Mouse (Mus musculus) neutrophil, adult 5-6 weeks (primary cell): ENCODE results near the gene Rin1. TPM values are rescaled to one million over a fixed set of nuclear protein-coding genes. Genes with fewer than 3 reads are reported as not detected.

Experiments
- ATAC-seq: fragments of 151-379, 151-347 bp; 2 replicates; pipeline ENCODE4 v1.8.0; 2017; ENCODE audit warnings: mild to moderate bottlenecking, moderate TSS enrichment; ENCODE audit not compliant: insufficient number of reproducible peaks, poor library complexity, low FRiP score, severe bottlenecking; ENCODE audit errors: extremely low read depth
- total RNA-seq: library from RNA; stranded (forward); fragments of 200-1000 nt; gene quantifications from 2 replicates; pipeline ENCODE4 v1.2.3, GENCODE M21; 2017

Rin1 gene
- total RNA-seq, 1 experiment from 2014 or later = 0.70 TPM

DNA sequence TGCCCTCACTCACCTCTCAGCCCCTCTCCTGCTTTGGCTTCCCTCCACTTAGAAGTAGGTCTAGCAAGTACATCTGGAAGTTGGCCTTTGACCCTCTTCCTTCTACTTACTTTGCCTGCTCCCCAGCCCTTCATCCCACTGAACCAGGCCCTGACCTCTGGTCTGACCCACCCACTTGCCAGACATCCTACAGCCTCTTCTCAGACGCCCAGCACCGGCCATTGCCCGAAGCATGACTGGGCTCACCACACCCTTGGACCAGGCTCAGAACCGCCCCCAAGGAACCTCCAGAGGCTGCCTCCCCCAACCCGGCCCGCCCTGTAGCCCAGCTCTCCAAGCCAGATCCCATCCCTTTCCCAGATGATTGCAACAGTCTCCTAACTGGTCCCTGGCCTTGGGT is 12.2 kb downstream of the Rin1 start:
- ATAC-seq = no peak

DNA sequence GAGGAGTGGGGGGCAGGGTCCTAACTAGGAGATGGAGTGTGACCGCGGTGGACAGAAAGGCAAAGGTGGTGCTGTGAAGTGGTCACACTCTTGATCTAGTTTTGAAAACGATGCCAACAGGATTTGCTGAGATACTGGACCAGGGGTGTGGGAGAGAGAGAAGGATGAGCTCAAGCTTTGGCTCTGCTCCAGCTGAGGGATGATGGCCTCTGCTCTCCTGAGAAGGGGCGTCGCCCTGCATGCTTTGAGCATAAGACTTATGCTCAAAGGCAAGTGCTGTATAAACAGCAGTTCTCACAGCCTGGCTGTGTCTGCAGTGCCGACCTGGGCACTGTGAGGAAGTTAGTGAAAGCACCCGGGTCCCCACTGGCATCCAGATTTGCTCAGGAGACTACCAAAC is 14.8 kb downstream of the Rin1 start:
- no peak for ATAC-seq

DNA sequence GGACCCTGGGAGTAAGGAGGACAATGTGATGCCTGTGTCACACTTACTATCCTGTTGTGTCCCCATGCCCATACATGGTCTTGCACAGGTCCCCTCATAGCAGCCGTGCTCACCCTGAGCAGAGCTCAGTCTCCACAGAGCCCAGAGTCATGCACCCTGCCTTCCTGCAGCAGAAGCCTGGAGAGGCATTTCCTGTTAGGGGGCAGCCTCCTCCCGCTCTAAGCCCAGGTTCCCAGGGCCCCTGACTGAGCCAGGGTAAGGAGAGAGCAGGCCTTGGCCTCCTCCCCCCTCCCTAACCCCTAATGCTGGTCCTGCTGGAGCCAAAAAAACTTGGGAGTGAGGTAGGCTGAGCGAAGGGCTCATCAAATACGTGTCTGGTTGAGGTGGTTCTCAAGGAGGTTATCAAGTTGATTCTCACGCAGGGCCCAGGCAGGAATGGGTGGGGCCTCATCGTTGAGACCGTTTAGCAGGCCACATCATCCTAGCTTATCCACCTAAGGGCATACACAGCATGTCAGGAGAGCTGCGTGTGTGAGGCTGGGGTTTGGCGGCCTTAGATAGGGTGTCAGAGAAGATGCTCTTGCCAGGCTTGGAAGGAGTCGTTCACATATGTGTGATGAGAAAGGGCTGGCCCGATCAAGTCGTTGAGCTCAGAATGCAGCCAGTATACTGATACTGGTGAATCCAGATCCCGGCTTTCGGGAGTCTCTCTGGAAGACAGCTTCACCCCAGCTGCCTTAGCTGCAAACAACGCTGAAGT is 16.9 kb downstream of the Rin1 start:
- ATAC-seq = no peak

- no peak for ATAC-seq
Observed at GRCm38 (mm10) chr19:5067867-5068569, 17.7 kb downstream of the Rin1 start, which contains the start of gene Cd248. TSS of gene Cd248 (plus strand) at chr19:5068078.

DNA sequence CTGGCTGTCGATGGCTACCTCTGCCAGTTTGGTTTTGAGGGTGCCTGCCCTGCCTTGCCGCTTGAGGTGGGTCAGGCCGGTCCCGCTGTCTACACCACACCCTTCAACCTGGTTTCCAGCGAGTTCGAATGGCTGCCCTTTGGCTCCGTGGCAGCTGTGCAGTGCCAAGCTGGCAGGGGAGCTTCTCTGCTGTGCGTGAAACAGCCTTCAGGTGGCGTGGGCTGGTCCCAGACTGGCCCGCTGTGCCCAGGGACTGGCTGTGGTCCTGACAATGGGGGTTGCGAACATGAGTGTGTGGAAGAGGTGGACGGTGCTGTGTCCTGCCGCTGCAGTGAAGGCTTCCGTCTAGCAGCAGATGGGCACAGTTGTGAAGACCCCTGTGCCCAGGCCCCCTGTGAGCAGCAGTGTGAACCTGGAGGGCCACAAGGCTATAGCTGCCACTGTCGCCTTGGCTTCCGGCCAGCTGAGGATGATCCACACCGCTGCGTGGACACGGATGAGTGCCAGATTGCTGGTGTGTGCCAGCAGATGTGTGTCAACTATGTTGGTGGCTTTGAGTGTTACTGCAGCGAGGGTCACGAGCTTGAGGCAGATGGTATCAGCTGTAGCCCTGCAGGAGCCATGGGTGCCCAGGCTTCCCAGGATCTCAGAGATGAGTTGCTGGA is 18.4 kb downstream of the Rin1 start:
- ATAC-seq = no peak

GRCm38 (mm10) chr19:5069486-5069885 is 19.2 kb downstream of the Rin1 start:
- ATAC-seq = no peak

DNA sequence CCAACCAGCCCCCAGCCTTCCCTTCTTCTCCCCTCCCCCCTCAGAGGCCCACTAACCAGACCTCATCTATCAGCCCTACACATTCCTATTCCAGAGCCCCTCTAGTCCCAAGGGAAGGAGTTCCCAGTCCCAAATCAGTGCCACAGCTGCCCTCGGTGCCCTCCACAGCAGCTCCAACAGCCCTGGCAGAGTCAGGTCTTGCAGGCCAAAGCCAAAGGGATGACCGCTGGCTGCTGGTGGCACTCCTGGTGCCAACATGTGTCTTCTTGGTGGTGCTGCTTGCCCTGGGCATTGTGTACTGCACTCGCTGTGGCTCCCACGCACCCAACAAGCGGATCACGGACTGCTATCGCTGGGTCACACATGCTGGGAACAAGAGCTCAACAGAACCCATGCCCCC is 19.7 kb downstream of the Rin1 start:
- no peak for ATAC-seq

GRCm38 (mm10) chr19:5071077-5071476 is 20.8 kb downstream of the Rin1 start:
- ATAC-seq = no peak

DNA sequence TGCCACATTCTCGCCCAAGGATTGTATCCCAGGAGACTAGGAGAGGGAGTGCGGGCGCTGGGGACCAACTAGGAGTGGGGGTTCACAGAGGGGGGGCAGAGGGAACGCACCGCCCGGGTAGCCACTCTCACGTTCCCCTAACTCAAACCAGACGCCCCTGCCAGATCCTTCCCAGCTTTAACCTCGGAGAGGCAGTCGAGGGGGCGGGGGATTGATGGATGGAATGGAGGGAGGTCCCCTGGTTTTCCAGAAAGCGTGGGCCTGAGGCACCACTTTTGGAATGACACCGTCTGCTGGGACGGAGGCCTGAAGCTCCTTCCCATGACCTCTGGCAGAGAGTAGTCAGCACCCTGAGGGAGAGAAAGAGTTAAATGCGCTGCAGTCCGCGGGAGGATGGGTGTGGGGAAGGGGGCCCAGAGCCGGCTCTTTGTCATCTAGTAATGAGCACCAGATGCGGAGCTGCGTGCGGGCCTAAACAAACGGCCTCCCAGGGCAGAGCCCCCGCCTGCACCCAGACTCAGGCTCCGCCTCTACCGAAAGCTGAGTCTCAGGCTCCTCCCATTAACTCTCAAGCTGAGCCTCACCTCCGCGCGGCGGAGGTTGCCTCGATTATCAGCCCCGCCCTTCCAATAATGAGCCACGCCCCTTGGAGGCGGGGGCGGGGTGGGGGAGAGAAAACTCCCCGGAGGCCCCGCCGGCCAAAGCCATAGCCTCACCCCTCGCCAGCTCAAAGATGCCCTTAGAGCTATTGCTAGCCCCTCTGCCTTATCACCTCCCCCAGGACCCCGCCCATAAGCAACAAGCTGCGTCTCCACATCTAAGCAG is 21.5 kb downstream of the Rin1 start:
- no peak for ATAC-seq

DNA sequence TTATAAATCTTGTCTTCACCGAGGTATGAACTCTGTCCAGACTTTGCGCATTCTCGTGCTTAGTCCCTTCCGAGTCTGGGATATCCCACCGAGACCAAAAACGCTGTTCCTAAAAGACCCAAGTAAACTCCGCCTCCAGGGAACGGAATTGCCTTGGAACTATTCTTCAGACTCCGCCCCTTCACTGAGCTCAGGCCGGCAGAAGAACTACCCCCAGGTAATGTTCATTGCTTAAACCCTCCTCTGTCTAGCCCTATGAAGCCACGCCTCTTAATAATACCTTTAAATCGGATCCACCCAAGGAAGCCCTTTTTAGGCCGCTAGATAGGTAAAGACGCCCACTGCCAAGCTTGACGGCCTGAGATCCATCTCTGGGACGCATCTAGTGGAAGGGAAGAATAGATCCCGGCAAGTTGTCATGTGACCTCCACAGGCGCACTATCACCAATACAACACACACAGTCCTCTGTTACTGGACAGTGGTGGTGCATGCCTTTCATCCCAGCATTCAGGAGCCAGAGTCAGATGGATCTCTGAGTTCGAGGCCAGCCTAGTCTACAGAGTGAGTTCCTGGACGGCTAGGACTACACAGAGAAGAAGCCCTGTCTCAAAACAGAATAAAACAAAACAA is 22.2 kb downstream of the Rin1 start:
- ATAC-seq = no peak

DNA sequence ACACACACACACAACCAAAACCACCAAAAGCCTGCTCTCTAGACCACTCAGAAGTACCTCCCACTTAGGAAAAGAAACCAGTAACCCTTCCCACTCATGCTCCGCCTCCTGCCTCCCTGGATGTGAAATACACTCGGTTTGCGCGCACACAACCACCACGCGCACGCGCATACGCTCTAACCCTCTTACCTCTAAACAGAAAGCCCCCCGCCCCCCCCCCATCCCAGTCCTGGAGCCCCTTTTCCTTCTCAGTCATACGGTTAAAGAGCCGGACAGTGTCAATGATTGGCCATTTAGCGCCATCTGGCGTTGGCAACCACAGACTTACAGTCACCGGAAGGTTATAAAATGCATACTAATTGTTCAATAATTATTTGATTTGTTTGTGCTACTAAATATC is 22.7 kb downstream of the Rin1 start:
- no peak for ATAC-seq

- ATAC-seq = no peak
Observed at GRCm38 (mm10) chr19:5073518-5073917, 23.2 kb downstream of the Rin1 start.

GRCm38 (mm10) chr19:5079279-5079678 is 29.0 kb downstream of the Rin1 start:
- ATAC-seq = no peak

DNA sequence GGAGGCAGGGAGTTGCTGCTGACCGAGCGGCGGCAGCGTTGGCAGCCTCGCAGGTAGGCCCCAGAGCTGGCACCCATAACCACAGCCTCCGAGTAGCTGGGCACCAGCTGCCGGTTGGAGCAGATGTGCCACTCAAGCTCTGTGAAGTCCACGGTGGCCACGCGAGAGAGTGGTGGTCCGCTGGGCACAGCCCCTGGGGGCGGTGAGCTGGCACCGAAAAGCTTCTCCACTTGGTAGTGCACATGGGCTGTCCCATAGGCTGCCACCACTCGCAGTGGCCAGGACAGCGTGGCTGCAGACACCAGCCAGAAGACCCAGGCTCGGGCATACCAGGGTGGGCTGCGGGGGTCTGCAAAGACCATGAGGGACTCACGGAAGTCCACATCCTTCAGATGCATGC is 31.7 kb downstream of the Rin1 start:
- no peak for ATAC-seq

DNA sequence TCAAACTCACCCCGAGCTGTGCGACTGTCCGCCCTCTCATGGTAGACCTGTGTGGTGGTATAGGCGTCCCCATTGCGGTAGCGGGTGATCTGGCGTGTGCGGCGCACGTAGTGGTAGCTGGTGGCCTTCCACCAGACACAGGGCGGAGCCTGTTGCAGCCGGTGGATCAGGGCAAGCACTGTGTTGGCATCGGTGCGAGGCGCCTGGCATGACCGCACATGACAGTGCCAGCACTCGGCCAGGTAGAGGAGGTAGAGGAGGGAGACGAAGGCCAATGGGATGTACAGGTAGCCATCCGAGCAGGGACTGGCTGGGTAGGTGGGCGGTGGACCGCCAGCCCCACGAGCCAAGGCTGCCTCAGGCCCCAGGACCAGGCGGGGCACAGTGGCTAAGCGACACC is 32.3 kb downstream of the Rin1 start:
- no peak for ATAC-seq

DNA sequence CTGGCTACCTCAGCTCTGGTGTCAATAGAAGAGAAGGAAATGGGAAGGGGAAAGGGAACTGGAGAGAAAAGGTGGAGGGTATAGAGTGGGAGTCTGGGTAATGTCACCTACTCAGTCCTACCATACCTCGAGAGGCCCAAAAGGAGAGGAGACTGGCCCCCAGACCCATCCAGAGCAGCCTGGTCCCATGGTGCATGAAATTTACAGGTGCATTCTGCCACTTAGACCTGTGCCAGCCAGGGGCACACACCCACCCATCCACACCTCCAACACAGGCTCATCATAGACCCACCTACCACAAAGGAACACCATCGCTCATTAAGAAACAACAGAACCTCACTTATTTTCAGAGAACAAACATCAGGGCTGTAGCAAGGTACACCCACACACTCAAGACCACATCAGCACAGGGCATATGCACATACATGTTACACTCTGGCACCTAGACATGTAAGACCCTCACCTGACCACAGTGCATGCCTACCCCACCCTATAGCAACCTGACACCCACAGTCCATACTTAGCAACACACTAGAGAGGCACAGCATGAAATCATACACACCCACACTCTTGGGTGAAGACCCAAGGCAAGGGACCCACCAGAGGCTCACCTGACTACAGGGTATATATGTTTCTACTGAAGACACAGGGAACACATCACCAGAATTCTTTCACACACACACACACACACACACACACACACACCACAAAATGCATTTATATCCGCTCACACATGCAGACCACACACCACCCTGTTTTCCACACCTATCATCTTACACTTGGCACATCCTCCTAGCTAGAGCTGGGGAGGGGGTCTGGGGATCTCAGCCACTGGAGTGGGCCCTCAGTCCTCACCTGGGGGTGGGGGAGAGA is 33.9 kb downstream of the Rin1 start:
- ATAC-seq = no peak

DNA sequence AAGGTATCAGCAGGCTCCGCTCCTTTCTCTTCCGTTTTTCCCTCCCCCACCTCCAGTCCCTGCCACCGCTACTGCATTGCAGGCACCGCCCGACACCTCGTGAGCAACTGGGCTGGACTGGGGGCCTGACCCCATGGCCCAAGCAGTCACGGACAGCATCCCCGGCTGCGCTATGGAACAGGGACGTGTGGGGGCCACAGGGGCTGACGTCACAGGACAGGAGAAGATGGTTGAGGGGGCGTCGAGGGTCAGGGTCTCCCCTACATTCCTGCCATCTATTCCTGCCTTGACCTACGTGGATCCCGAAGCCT is 34.5 kb downstream of the Rin1 start:
- no peak for ATAC-seq
